Mouse (Mus musculus) liver, postnatal 0 days (tissue): Measurements from ENCODE around the gene Myadml2. TPM values are rescaled to one million over a fixed set of nuclear protein-coding genes. Genes with fewer than 3 reads are reported as not detected.

Experiments
- ATAC-seq: fragments of 200-750 bp; cut with Nextera tagmentation; 2 replicates; pipeline ENCODE4 v1.8.0; 2017; ENCODE audit warnings: mild to moderate bottlenecking, moderate library complexity
- DNase-seq: peaks from one replicate; pipeline ENCODE4 v3.0.0-alpha.2; 2016
- H3K27ac ChIP-seq: fragments of 300-500 bp; sonication (generic); 2 replicates; pipeline ENCODE4 v1.5.1; 2014; ENCODE audit warnings: antibody characterized with exemption, moderate library complexity, mild to moderate bottlenecking, low read depth
- H3K27me3 ChIP-seq: fragments of 300-500 bp; sonication (generic); 2 replicates; pipeline ENCODE4 v1.6.1; 2014; ENCODE audit warnings: low read length, control low read depth, mixed read lengths; ENCODE audit not compliant: insufficient read depth
- H3K36me3 ChIP-seq: fragments of 300-500 bp; sonication (generic); replicated peaks from 2 replicates; pipeline ENCODE4 v1.6.1; 2014; ENCODE audit warnings: mild to moderate bottlenecking, control low read depth, low read length, moderate library complexity, mixed read lengths; ENCODE audit not compliant: insufficient read depth
- H3K4me1 ChIP-seq: fragments of 300-500 bp; sonication (generic); 2 replicates; pipeline ENCODE4 v1.6.1; 2014; ENCODE audit warnings: antibody characterized with exemption, mild to moderate bottlenecking, control low read depth; ENCODE audit not compliant: insufficient read depth
- H3K4me2 ChIP-seq: fragments of 300-500 bp; sonication (generic); 2 replicates; pipeline ENCODE4 v1.6.1; 2014; ENCODE audit warnings: low read depth, mild to moderate bottlenecking, low read length, moderate library complexity, mixed read lengths
- H3K4me3 ChIP-seq: fragments of 300-500 bp; sonication (generic); 2 replicates; pipeline ENCODE4 v1.5.1; 2014; ENCODE audit warnings: low read depth, low read length
- H3K9ac ChIP-seq: fragments of 300-500 bp; sonication (generic); replicated peaks from 2 replicates; pipeline ENCODE4 v1.6.1; 2014; ENCODE audit warnings: mild to moderate bottlenecking, moderate library complexity
- H3K9me3 ChIP-seq: fragments of 300-500 bp; sonication (generic); 2 replicates; pipeline ENCODE4 v1.6.1; 2016; ENCODE audit warnings: mild to moderate bottlenecking, control low read depth, low read length, mixed read lengths
- CTCF ChIP-seq: sonication (generic); IDR thresholded peaks from 2 replicates; pipeline ENCODE4 v1.5.1; 2016; ENCODE audit warnings: antibody characterized with exemption, low read depth
- EP300 ChIP-seq: IDR thresholded peaks from 2 replicates; pipeline ENCODE4 v1.6.1; 2016; ENCODE audit warnings: antibody characterized with exemption, low read depth, mild to moderate bottlenecking
- WGBS: fragments of 180-500 bp; shearing (Covaris S2); extraction: QIAGEN DNeasy Blood & Tissue Kit; methylation state at CpG from one replicate; pipeline ENCODE4 v1.1.7; 2014; ENCODE audit not compliant: insufficient replicate concordance; 5-methylcytosine and 5-hydroxymethylcytosine counted together
- polyA plus RNA-seq: library from polyadenylated mRNA; unstranded; fragments of >200 nt; fragmentation: Nextera tagmentation; extraction: Ambion mirVana; gene quantifications from 2 replicates; pipeline ENCODE4 v1.2.1, GENCODE M21; 2015

Gene Myadml2
- polyA plus RNA-seq, 1 experiment from 2014 or later: 0.26 TPM

DNA sequence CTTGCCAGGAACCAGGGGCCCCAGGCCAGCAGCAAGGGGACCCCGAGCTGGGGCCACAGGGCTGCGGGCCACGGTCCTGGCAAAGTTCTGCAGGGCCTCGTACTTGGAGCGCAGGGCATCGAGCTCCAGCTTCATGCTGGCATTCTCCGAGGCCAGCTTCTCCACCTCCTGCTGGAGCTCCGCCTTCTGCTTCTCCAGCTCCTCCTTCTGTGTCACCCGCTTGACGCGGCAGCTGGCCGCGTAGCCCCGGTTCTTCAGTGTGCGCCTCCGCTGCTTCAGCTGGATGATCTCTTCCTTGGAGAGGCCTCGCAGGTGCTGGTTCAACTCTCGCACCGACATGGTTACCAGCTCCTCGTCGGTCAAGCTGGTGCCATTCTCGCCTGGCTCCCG is 18.6 kb downstream of the Myadml2 start:
- H3K4me1 ChIP-seq: peaks cover 75% of the 10 kb centered on the region
- DNase-seq: peak; percentile 81
- H3K9ac ChIP-seq: peak overlapping the region; percentile 98
- H3K36me3 ChIP-seq: peaks cover 12% of the 10 kb centered on the region
- 31% methylated on average over 23 of the region's 23 CpGs for WGBS
- H3K27ac ChIP-seq: peak overlapping the region; percentile 99
- TF ChIP-seq CTCF: no peak
- TF ChIP-seq EP300: no peak
- no peaks in the 10 kb centered on the region for H3K9me3 ChIP-seq
- H3K4me2 ChIP-seq: peak overlapping the region; percentile 84
- no peak for ATAC-seq
- no peaks in the 10 kb centered on the region for H3K27me3 ChIP-seq
- H3K4me3 ChIP-seq: peak overlapping the region; percentile 96

DNA sequence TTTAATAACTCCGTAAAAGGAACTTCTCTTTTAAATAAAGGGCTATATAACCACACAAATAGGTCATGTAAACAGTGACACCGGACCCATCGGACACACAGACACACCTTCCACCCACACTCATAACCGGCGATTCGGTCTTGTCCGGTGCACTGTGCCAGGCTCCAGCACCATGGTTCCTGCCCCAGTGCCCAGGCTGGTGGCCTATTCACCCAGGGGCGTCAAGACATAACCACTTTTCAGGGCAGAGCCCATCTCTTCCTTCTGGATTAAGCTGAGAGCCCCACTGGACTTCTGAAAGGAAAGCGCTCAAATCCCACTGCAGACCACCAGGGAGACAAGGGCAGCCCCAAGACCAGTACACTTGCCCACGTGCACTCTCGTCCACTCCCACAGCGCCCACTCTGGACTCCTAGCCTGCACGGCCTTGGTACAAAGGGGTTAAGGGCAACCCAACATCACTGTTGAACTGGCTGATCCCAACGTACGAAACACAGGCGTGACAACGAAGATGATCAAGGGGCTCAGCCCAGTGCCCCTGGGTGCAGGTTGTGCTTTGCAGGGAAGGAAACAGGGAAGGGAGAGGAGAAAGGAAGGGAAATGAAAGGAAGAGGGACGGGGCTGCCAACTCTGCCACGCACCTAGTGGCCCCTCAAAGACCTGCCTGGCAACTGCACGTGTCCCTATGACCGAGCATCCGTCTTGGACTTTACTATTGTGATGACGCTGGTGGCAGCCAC is 19.2 kb downstream of the Myadml2 start:
- H3K4me2 ChIP-seq: peak overlapping the region; percentile 84
- no peak for TF ChIP-seq EP300
- TF ChIP-seq CTCF: no peak
- peaks cover 74% of the 10 kb centered on the region for H3K4me1 ChIP-seq
- peaks cover 12% of the 10 kb centered on the region for H3K36me3 ChIP-seq
- H3K9ac ChIP-seq: peak overlapping the region; percentile 98
- no peaks in the 10 kb centered on the region for H3K9me3 ChIP-seq
- ATAC-seq (no peak), DNase-seq (peak; percentile 27)
- peak overlapping the region; percentile 96 for H3K4me3 ChIP-seq
- 79% methylated on average over 23 of the region's 23 CpGs for WGBS
- peak overlapping the region; percentile 99 for H3K27ac ChIP-seq
- H3K27me3 ChIP-seq: no peaks in the 10 kb centered on the region

DNA sequence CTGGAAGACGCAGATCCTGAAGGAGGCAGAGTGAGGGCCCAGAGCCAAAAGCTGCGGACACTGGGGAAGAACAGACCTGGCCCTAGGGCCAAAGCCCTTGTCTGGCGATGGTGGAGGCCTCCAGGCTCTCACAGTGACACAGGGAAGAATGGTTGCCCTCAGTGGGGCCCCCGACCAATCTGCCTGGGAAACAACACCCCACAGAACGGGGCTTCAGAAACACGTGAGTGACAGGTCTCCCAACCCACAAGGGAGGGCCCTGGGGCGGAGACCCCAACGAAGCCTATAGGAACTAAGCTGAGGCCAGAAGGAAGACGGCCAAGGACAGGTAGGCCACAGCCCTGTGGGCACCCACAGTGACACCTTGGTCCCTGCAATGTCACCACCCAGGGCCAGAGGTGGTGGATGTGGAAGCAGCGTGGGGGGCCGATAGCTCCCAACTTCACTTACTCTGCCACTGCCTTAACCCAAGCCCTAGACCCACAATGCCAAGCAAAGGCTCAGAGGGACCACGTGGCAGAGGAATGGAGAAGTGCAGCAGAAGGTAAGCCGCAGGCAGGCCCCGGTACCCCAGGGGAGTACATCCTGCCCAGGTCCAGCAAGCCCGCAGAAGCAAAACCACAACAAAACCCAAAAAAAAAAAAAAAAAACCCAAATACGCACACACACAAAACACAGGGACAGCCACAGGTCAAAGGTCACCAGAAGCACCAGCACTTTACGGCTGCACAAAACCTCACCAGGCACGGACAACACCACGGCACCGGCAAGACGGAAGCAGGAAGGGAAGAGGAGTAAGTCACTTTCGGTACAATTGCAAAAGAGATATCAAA is 20.3 kb downstream of the Myadml2 start:
- DNase-seq (peak; percentile 66), ATAC-seq (no peak)
- H3K27ac ChIP-seq: peak overlapping the region; percentile 99
- H3K36me3 ChIP-seq: peaks cover 21% of the 10 kb centered on the region
- 33% methylated on average over 22 of the region's 22 CpGs for WGBS
- H3K4me2 ChIP-seq: peak overlapping the region; percentile 84
- H3K9me3 ChIP-seq: no peaks in the 10 kb centered on the region
- TF ChIP-seq EP300 (no peak), CTCF (no peak)
- H3K27me3 ChIP-seq: no peaks in the 10 kb centered on the region
- H3K4me1 ChIP-seq: peaks cover 77% of the 10 kb centered on the region
- peak overlapping the region; percentile 42; the same call in 1 of the 2 replicates for H3K9ac ChIP-seq
- H3K4me3 ChIP-seq: peak overlapping the region; percentile 96

DNA sequence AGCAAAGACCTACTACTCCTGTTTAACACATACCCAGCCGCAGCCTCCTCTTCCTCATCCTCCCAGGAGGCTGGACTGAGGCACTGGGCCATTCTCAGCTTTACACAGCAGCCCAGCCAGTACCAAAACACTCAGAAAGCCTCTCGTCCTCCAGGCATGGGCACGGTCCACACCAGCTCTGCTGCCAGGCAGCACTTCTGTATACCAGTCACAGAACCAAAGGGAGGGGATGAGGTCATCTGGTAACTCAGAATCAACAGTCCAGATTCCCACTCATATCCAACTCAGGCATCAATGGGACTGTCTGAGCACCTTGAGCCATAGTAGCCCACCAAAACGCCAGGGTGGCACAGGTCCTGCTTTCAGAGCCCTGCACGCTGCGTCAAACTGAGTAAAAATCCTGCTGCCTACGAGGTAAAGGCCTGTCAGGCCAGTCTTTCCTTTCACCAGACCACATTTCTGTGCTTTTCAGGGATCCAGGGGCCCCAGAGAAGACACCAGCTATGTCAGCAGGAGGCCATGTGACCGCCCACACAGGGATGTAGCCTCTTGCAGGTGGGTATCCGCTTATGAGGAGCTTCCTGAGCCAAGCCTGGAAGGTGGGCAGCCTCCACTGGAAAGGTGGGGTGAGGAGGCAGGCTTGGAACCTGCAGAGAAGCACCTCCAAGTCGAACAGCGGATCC is 21.0 kb downstream of the Myadml2 start:
- Histone ChIP-seq H3K4me2 (peak overlapping the region; percentile 84), H3K4me1 (peaks cover 73% of the 10 kb centered on the region), H3K9ac (peak overlapping the region; percentile 42; the same call in 1 of the 2 replicates), H3K9me3 (no peaks in the 10 kb centered on the region), H3K27me3 (no peaks in the 10 kb centered on the region), H3K27ac (peak overlapping the region; percentile 99), H3K36me3 (peaks cover 27% of the 10 kb centered on the region), H3K4me3 (no peak overlapping the region)
- no peak for TF ChIP-seq EP300
- no peak for TF ChIP-seq CTCF
- ATAC-seq: no peak
- no peak for DNase-seq
- 85% methylated on average over 11 of the region's 11 CpGs for WGBS

DNA sequence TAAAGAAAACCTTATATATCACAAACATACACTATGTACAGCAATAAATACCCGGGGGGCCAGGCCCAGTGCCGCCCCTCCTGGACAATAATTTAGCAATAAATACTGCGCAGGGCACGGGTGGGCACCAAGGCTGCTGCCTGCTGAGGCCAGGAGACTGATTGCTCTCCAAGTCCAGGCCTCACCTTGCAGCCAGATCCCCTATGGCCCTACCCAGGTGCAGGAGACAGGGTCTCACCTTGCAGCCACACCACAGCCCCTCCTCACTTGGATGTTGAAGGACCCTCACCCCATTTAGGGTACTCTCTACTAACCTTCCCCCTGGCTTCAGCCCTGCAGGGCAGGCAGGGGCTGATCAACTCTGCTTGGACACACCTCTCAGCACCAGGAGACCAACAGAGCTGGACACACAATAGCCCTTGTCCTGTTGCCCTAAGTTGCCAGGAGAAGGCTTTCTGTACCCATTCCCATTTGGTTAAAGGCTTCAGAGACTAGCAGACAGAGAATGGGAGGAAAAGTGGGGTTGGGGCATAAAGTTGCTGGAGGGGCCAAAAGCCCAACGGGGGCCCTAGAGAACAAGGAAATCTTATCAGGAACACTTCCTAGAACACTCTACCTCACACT is 22.7 kb downstream of the Myadml2 start, which contains the start of gene Sirt7:
Sirt7 (minus strand) TSS at position 89 of the 624 bp plus-strand sequence.
- ATAC-seq (no peak), DNase-seq (no peak)
- H3K4me3 ChIP-seq: peak within 1 kb of the TSS; percentile 99
- H3K9ac ChIP-seq: peak within 1 kb of the TSS; percentile 98
- TF ChIP-seq EP300 (peak; percentile 20; the same call in 1 of the 2 replicates), CTCF (no peak)
- peaks cover 43% of the 10 kb centered on the region for H3K36me3 ChIP-seq
- H3K4me2 ChIP-seq: peak within 1 kb of the TSS; percentile 78
- H3K27ac ChIP-seq: peak within 1 kb of the TSS; percentile 97
- H3K4me1 ChIP-seq: peaks cover 58% of the 10 kb centered on the region
- 14% methylated on average over 5 of the region's 5 CpGs for WGBS
- no peaks in the 10 kb centered on the region for H3K27me3 ChIP-seq
- H3K9me3 ChIP-seq: no peaks in the 10 kb centered on the region
